Mouse (Mus musculus) intestine, embryonic 16.5 days (tissue): ENCODE data around the gene Btbd7. TPM values are rescaled to one million over a fixed set of nuclear protein-coding genes. Genes with fewer than 3 reads are reported as not detected.
A peak's percentile ranks its signal among the peaks of the same experiment; 100 is the strongest.

Experiments used
- ATAC-seq: fragments of 200-750 bp; cut with Nextera tagmentation; 2 replicates; pipeline ENCODE4 v1.8.0; 2017; ENCODE audit warnings: moderate TSS enrichment, moderate library complexity
- H3K27ac ChIP-seq: fragments of 300-500 bp; sonication (generic); 2 replicates; pipeline ENCODE4 v1.5.1; 2014; ENCODE audit warnings: mild to moderate bottlenecking, low read length
- H3K27me3 ChIP-seq: fragments of 300-500 bp; sonication (generic); replicated peaks from 2 replicates; pipeline ENCODE4 v1.6.1; 2014; ENCODE audit warnings: low read length, control low read depth, mixed read lengths; ENCODE audit not compliant: control insufficient read depth, insufficient read depth
- H3K36me3 ChIP-seq: fragments of 300-500 bp; sonication (generic); 2 replicates; pipeline ENCODE4 v1.6.1; 2014; ENCODE audit warnings: low read length, control low read depth; ENCODE audit not compliant: control insufficient read depth, insufficient read depth
- H3K4me1 ChIP-seq: fragments of 300-500 bp; sonication (generic); 2 replicates; pipeline ENCODE4 v1.6.1; 2014; ENCODE audit warnings: low read length, control low read depth, mixed read lengths; ENCODE audit not compliant: control insufficient read depth, insufficient read depth
- H3K4me2 ChIP-seq: fragments of 300-500 bp; sonication (generic); 2 replicates; pipeline ENCODE4 v1.6.1; 2014; ENCODE audit warnings: low read depth, low read length, control low read depth
- H3K4me3 ChIP-seq: fragments of 300-500 bp; sonication (generic); 2 replicates; pipeline ENCODE4 v1.5.1; 2014; ENCODE audit warnings: mild to moderate bottlenecking, low read length
- H3K9ac ChIP-seq: fragments of 300-500 bp; sonication (generic); 2 replicates; pipeline ENCODE4 v1.6.1; 2014; ENCODE audit warnings: low read depth, low read length
- H3K9me3 ChIP-seq: fragments of 300-500 bp; sonication (generic); 2 replicates; pipeline ENCODE4 v1.6.1; 2016; ENCODE audit warnings: low read length, control low read depth; ENCODE audit not compliant: control insufficient read depth
- WGBS: fragments of 180-500 bp; shearing (Covaris S2); extraction: QIAGEN DNeasy Blood & Tissue Kit; methylation state at CpG from one replicate; pipeline ENCODE4 v1.1.7; 2014; 5-methylcytosine and 5-hydroxymethylcytosine counted together
- polyA plus RNA-seq: library from polyadenylated mRNA; unstranded; fragments of >200 nt; fragmentation: Nextera tagmentation; extraction: Ambion mirVana; gene quantifications from 2 replicates; pipeline ENCODE4 v1.2.1, GENCODE M21; 2015

Btbd7 gene
- polyA plus RNA-seq, 1 experiment from 2014 or later = 10.0 TPM

DNA sequence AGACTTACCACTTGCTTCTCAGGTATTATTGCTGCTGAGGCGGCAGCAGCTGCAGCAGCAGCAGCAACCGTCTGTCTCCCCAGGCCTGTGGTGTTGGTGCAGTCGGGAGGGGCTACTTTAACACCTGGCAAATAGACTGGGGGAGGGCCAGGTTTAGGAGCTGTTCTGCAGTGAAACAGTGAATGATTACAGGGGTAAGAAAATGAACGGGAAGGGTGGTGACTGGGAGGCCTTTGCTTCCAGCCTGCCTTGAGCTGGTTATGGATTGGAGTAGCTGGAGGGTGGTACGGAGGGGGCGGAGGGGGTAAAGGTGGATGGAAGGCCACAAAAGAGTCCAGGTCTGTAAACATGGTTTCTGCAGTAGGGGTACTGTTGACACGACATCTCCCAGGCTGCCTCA lies 90.3 kb downstream of the Btbd7 start:
- H3K4me2 ChIP-seq = no peak overlapping the region
- H3K27ac ChIP-seq = no peak overlapping the region
- H3K4me3 ChIP-seq = no peak overlapping the region
- no peaks in the 10 kb centered on the region for H3K4me1 ChIP-seq
- H3K9ac ChIP-seq = no peak overlapping the region
- peaks cover 15% of the 10 kb centered on the region; the same call in 1 of the 2 replicates for H3K36me3 ChIP-seq
- ATAC-seq = peak; percentile 42; the same call in 1 of the 2 replicates
- WGBS = 80% methylated on average over 7 of the region's 7 CpGs
- H3K27me3 ChIP-seq = no peaks in the 10 kb centered on the region
- H3K9me3 ChIP-seq = no peaks in the 10 kb centered on the region

DNA sequence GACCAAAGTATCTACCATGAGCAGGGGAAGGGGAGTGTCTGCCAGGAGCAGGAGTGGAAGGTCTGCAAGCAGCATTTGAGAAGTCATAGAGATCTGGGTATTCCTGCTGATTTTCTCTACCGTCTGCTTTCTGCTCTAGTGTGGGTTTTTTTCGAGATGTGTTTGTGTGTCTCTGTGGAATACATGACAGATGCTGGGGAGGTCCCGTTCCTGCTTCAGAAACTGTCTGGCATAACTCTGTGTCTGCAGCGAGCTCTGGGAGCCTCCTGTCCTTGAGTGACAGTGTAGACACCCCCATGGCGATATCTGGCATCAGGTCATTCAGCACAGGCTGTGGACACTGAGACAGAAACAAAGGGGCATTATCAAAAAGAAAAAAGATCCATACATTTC lies 92.7 kb downstream of the Btbd7 start:
- Histone ChIP-seq H3K27ac (no peak overlapping the region), H3K27me3 (no peaks in the 10 kb centered on the region), H3K4me1 (no peaks in the 10 kb centered on the region), H3K9me3 (no peaks in the 10 kb centered on the region), H3K36me3 (peaks cover 14% of the 10 kb centered on the region; the same call in 1 of the 2 replicates), H3K4me2 (no peak overlapping the region), H3K9ac (no peak overlapping the region), H3K4me3 (no peak overlapping the region)
- ATAC-seq = no peak
- 82% methylated on average over 5 of the region's 5 CpGs for WGBS

GRCm38 (mm10) chr12:102784899-102785592 lies 93.2 kb downstream of the Btbd7 start:
- WGBS = 84% methylated on average over 19 of the region's 19 CpGs
- H3K9ac ChIP-seq = no peak overlapping the region
- H3K9me3 ChIP-seq = no peaks in the 10 kb centered on the region
- no peak overlapping the region for H3K27ac ChIP-seq
- H3K4me1 ChIP-seq = no peaks in the 10 kb centered on the region
- no peak overlapping the region for H3K4me3 ChIP-seq
- H3K27me3 ChIP-seq = no peaks in the 10 kb centered on the region
- no peak overlapping the region for H3K4me2 ChIP-seq
- no peak for ATAC-seq
- H3K36me3 ChIP-seq = peaks cover 10% of the 10 kb centered on the region; the same call in 1 of the 2 replicates

GRCm38 (mm10) chr12:102782841-102783240 lies 95.4 kb downstream of the Btbd7 start:
- no peaks in the 10 kb centered on the region for H3K27me3 ChIP-seq
- H3K4me2 ChIP-seq = no peak overlapping the region
- no peaks in the 10 kb centered on the region for H3K4me1 ChIP-seq
- H3K4me3 ChIP-seq = no peak overlapping the region
- no peak overlapping the region for H3K9ac ChIP-seq
- ATAC-seq = no peak
- no peak overlapping the region for H3K27ac ChIP-seq
- H3K9me3 ChIP-seq = no peaks in the 10 kb centered on the region
- WGBS = 92% methylated on average over 5 of the region's 5 CpGs
- peaks cover 6% of the 10 kb centered on the region; the same call in 1 of the 2 replicates for H3K36me3 ChIP-seq

DNA sequence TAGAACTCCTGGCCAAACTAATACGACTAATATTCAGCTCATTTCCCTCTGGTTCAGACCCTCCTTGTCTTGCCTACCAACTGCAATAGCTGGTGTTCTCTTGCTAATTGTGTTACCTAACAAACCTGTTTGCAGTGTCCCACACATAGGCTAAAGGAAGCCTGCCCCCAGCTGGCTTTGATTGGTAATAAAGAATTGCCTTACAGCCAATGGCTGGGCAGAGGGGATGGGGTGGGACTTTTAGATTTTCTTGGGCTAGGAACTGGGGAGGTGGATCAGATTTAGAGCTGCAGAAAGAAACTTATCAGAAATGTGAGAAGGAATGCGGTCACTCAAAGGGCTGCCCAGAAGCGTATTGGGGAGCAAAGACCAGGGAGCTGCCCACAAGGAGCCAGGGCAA lies 98.8 kb downstream of the Btbd7 start:
- Histone ChIP-seq H3K9me3 (no peaks in the 10 kb centered on the region), H3K4me1 (no peaks in the 10 kb centered on the region), H3K9ac (no peak overlapping the region), H3K36me3 (peaks cover 8% of the 10 kb centered on the region; the same call in 1 of the 2 replicates), H3K27me3 (no peaks in the 10 kb centered on the region), H3K4me3 (no peak overlapping the region), H3K4me2 (no peak overlapping the region), H3K27ac (no peak overlapping the region)
- WGBS = 43% methylated on average over 3 of the region's 3 CpGs
- peak; percentile 66; the same call in 1 of the 2 replicates for ATAC-seq

GRCm38 (mm10) chr12:102778151-102778550 lies 100.1 kb downstream of the Btbd7 start:
- H3K27ac ChIP-seq = no peak overlapping the region
- H3K36me3 ChIP-seq = peaks cover 8% of the 10 kb centered on the region; the same call in 1 of the 2 replicates
- no peak overlapping the region for H3K4me2 ChIP-seq
- H3K9me3 ChIP-seq = no peaks in the 10 kb centered on the region
- no peaks in the 10 kb centered on the region for H3K27me3 ChIP-seq
- no peak overlapping the region for H3K9ac ChIP-seq
- no peak overlapping the region for H3K4me3 ChIP-seq
- no peaks in the 10 kb centered on the region for H3K4me1 ChIP-seq
- WGBS = 84% methylated on average over 5 of the region's 5 CpGs
- ATAC-seq = no peak

GRCm38 (mm10) chr12:102776035-102776434 lies 102.2 kb downstream of the Btbd7 start:
- Histone ChIP-seq H3K4me1 (no peaks in the 10 kb centered on the region), H3K27me3 (no peaks in the 10 kb centered on the region), H3K36me3 (peaks cover 17% of the 10 kb centered on the region), H3K9me3 (no peaks in the 10 kb centered on the region; the same call in 1 of the 2 replicates), H3K4me2 (no peak overlapping the region), H3K4me3 (no peak overlapping the region), H3K27ac (no peak overlapping the region), H3K9ac (no peak overlapping the region)
- WGBS = 95% methylated on average over 14 of the region's 14 CpGs
- no peak for ATAC-seq

- Histone ChIP-seq H3K9me3 (no peaks in the 10 kb centered on the region; the same call in 1 of the 2 replicates), H3K27ac (no peak overlapping the region), H3K4me2 (no peak overlapping the region), H3K9ac (no peak overlapping the region), H3K36me3 (peaks cover 29% of the 10 kb centered on the region), H3K27me3 (no peaks in the 10 kb centered on the region), H3K4me3 (no peak overlapping the region), H3K4me1 (no peaks in the 10 kb centered on the region)
- ATAC-seq = no peak
- 91% methylated on average over 5 of the region's 5 CpGs for WGBS
These were observed 105.6 kb downstream of the Btbd7 start for GRCm38 (mm10) chr12:102772676-102773075.

DNA sequence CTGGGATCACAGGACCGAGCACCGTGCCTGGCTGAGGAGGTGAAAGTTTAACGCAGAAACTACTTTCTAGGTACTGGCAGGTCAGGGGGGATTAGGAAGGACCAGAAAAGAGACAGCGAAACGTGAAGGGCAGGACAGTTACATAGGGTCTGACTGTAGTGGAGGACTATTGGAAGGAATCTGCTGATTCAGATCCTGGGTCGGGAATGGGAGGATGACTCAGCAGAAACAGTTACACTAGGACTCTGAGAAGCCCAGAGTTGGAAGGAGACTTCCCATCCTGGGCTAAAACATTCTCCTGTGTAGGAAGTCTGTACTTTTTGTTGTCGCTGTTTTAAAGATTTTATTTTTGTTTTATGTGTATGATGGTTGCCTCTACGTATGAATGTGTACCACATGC lies 106.7 kb downstream of the Btbd7 start:
- Histone ChIP-seq H3K4me3 (no peak overlapping the region), H3K27me3 (no peaks in the 10 kb centered on the region), H3K36me3 (peaks cover 33% of the 10 kb centered on the region), H3K27ac (no peak overlapping the region), H3K4me2 (no peak overlapping the region), H3K9ac (no peak overlapping the region), H3K9me3 (no peaks in the 10 kb centered on the region; the same call in 1 of the 2 replicates), H3K4me1 (no peaks in the 10 kb centered on the region)
- ATAC-seq = no peak
- WGBS = 94% methylated on average over 8 of the region's 8 CpGs
